Mouse (Mus musculus) granulocyte monocyte progenitor cell, adult 5-6 weeks (primary cell): Measurements from ENCODE around the gene Layn. TPM values are rescaled to one million over a fixed set of nuclear protein-coding genes. Genes with fewer than 3 reads are reported as not detected.
A peak's percentile ranks its signal among the peaks of the same experiment; 100 is the strongest.

Experiments
- ATAC-seq: replicated peaks from 2 replicates; pipeline ENCODE4 v1.8.0; 2016; ENCODE audit warnings: mild to moderate bottlenecking, moderate TSS enrichment, inconsistent platforms; ENCODE audit not compliant: poor library complexity, severe bottlenecking
- total RNA-seq, 2 experiments: library from RNA; stranded (forward) in 1 of 2; stranded (reverse) in 1 of 2; fragments of 200-712, 200-1000 nt in 1 of 2; fragments of >200 nt in 1 of 2; fragmentation: Nextera tagmentation in 1 of 2; gene quantifications; 2 replicates each; pipeline ENCODE4 v1.2.3; 2014 to 2017

Layn gene
- total RNA-seq (2014; fragmentation: Nextera tagmentation) = 5.2 and 12.4 TPM in 2 replicates
- total RNA-seq (2017) = 17.6 and 35.0 TPM in 2 replicates

GRCm38 (mm10) chr9:51076979-51077315, at the start of gene Layn:
Gene Layn, minus strand, starts transcription at chr9:51077094.
- peak; percentile 92 for ATAC-seq

GRCm38 (mm10) chr9:51114767-51115166, 37.9 kb upstream of the Layn start:
- ATAC-seq = no peak

GRCm38 (mm10) chr9:51105751-51106150, 28.9 kb upstream of the Layn start:
- ATAC-seq = no peak

- ATAC-seq = no peak
Observed at GRCm38 (mm10) chr9:51103808-51104514, 27.1 kb upstream of the Layn start.

GRCm38 (mm10) chr9:51102963-51103807, 26.3 kb upstream of the Layn start:
- peak; percentile 59 for ATAC-seq

GRCm38 (mm10) chr9:51101756-51102425, 25.0 kb upstream of the Layn start, which contains the start of gene 4833427G06Rik:
Gene 4833427G06Rik, minus strand, starts transcription at chr9:51102078.
- ATAC-seq = peak; percentile 69

GRCm38 (mm10) chr9:51096306-51096705, 19.4 kb upstream of the Layn start:
- ATAC-seq = no peak

- ATAC-seq = no peak
Observed at GRCm38 (mm10) chr9:51093697-51094096, 16.8 kb upstream of the Layn start.

- no peak for ATAC-seq
Observed at GRCm38 (mm10) chr9:51081614-51082013, 4.7 kb upstream of the Layn start.

GRCm38 (mm10) chr9:51076300-51076978, 455 bp downstream of the Layn start:
- peak; percentile 36 for ATAC-seq

GRCm38 (mm10) chr9:51075780-51076179, 1.1 kb downstream of the Layn start:
- ATAC-seq = peak; percentile 31

- no peak for ATAC-seq
Observed at GRCm38 (mm10) chr9:51070801-51071200, 6.1 kb downstream of the Layn start.

- no peak for ATAC-seq
Observed at GRCm38 (mm10) chr9:51068202-51068601, 8.7 kb downstream of the Layn start.

- ATAC-seq = no peak
Observed at GRCm38 (mm10) chr9:51060601-51061000, 16.3 kb downstream of the Layn start, which contains the start of gene Btg4. Gene Btg4, plus strand, starts transcription at chr9:51060901.

GRCm38 (mm10) chr9:51058951-51059521, 17.9 kb downstream of the Layn start:
- ATAC-seq = no peak

GRCm38 (mm10) chr9:51056360-51057324, 20.3 kb downstream of the Layn start:
- no peak for ATAC-seq

- peak; percentile 50 for ATAC-seq
Observed at GRCm38 (mm10) chr9:51052180-51052579, 24.7 kb downstream of the Layn start.

- no peak for ATAC-seq
Observed at GRCm38 (mm10) chr9:51042136-51042535, 34.8 kb downstream of the Layn start.

GRCm38 (mm10) chr9:51041491-51041980, 35.4 kb downstream of the Layn start:
- ATAC-seq = no peak
